In genomic region chr6:143618558-143618957, GRCm38 (mm10) we compare ENCODE assay signal across 21 mouse cellular contexts.
DNase-seq lines count a peak whose midpoint lies in the region; ATAC-seq lines count a peak whose summit lies in the region.
"Had no signal": no experiment of that assay in that cellular context is flagged by ENCODE, and none has a peak within 500 bp of the region (broad histone marks: within the 10 kb centered on the region; RNA-seq: fewer than 3 reads in every experiment).

No protein-coding gene starts in this region.

- DNase-seq in thymus, postnatal 0 days (ENCODE audit: low spot score) = peak; percentile 5
- no peak for DNase-seq in thymus, adult 18-20 months
- no peak for DNase-seq in ovary, postnatal 14 days (ENCODE audit: low spot score)
- DNase-seq in adrenal gland, postnatal 14 days = no peak
- DNase-seq: adrenal gland, postnatal 10 days; cerebellum, adult 18-20 months; cerebellum, adult 9-11 months; gastrocnemius, postnatal 10 days; heart, postnatal 4 days had no signal

- H3K27ac ChIP-seq in heart, embryonic 16.5 days (ENCODE audit: low read length) = no peak overlapping the region
- H3K27ac ChIP-seq in heart, embryonic 12.5 days (ENCODE audit: poor library complexity, severe bottlenecking) = no peak overlapping the region
- peak overlapping the region; percentile 65 for H3K27ac ChIP-seq in limb, embryonic 12.5 days
- H3K27ac ChIP-seq: embryonic facial prominence, embryonic 12.5 days; forebrain, embryonic 15.5 days; heart, embryonic 10.5 days; heart, embryonic 15.5 days; hindbrain, embryonic 12.5 days had no signal

- H3K27me3 ChIP-seq in heart, embryonic 16.5 days (ENCODE audit: control insufficient read depth, insufficient read depth, low read length) = no peaks in the 10 kb centered on the region
- H3K27me3 ChIP-seq in heart, embryonic 12.5 days (replicated peaks) = no peaks in the 10 kb centered on the region
- no peaks in the 10 kb centered on the region for H3K27me3 ChIP-seq in limb, embryonic 12.5 days
- H3K27me3 ChIP-seq: embryonic facial prominence, embryonic 12.5 days; forebrain, embryonic 15.5 days; heart, embryonic 15.5 days; hindbrain, embryonic 12.5 days had no signal

- H3K9ac ChIP-seq in heart, embryonic 16.5 days (ENCODE audit: low read length) = no peak overlapping the region
- H3K9ac ChIP-seq in heart, embryonic 12.5 days = no peak overlapping the region
- H3K9ac ChIP-seq in limb, embryonic 12.5 days (replicated peaks) = no peak overlapping the region
- H3K9ac ChIP-seq: embryonic facial prominence, embryonic 12.5 days; forebrain, embryonic 15.5 days; heart, embryonic 15.5 days; hindbrain, embryonic 12.5 days had no signal

- peak overlapping the region; percentile 27; the same call in 1 of the 2 replicates for H3K4me2 ChIP-seq in heart, embryonic 16.5 days (ENCODE audit: low read depth, low read length)
- H3K4me2 ChIP-seq in heart, embryonic 12.5 days = no peak overlapping the region
- H3K4me2 ChIP-seq in limb, embryonic 12.5 days = no peak overlapping the region
- H3K4me2 ChIP-seq: embryonic facial prominence, embryonic 12.5 days; forebrain, embryonic 15.5 days; heart, embryonic 15.5 days; hindbrain, embryonic 12.5 days had no signal

- 52% methylated on average over 10 of the region's 10 CpGs for WGBS in heart, embryonic 16.5 days
- 58% methylated on average over 10 of the region's 10 CpGs for WGBS in heart, embryonic 12.5 days
- WGBS in limb, embryonic 12.5 days = 22% methylated on average over 10 of the region's 10 CpGs

- H3K9me3 ChIP-seq in heart, embryonic 16.5 days (replicated peaks; ENCODE audit: control insufficient read depth, low read length) = no peaks in the 10 kb centered on the region
- no peaks in the 10 kb centered on the region for H3K9me3 ChIP-seq in heart, embryonic 12.5 days (replicated peaks)
- no peaks in the 10 kb centered on the region for H3K9me3 ChIP-seq in limb, embryonic 12.5 days
- H3K9me3 ChIP-seq: embryonic facial prominence, embryonic 12.5 days; forebrain, embryonic 15.5 days; heart, embryonic 10.5 days; heart, embryonic 15.5 days; hindbrain, embryonic 12.5 days had no signal

- H3K4me1 ChIP-seq in heart, embryonic 16.5 days (ENCODE audit: control insufficient read depth, insufficient read depth, low read length) = no peaks in the 10 kb centered on the region
- H3K4me1 ChIP-seq in heart, embryonic 12.5 days (replicated peaks) = no peaks in the 10 kb centered on the region
- peaks cover 31% of the 10 kb centered on the region for H3K4me1 ChIP-seq in limb, embryonic 12.5 days (replicated peaks)
- H3K4me1 ChIP-seq: embryonic facial prominence, embryonic 12.5 days; heart, embryonic 10.5 days; heart, embryonic 15.5 days had no signal

- H3K36me3 ChIP-seq in heart, embryonic 16.5 days (ENCODE audit: control insufficient read depth, insufficient read depth) = no peaks in the 10 kb centered on the region
- H3K36me3 ChIP-seq in heart, embryonic 12.5 days = no peaks in the 10 kb centered on the region
- no peaks in the 10 kb centered on the region for H3K36me3 ChIP-seq in limb, embryonic 12.5 days
- H3K36me3 ChIP-seq: embryonic facial prominence, embryonic 12.5 days; forebrain, embryonic 15.5 days; heart, embryonic 10.5 days; heart, embryonic 15.5 days; hindbrain, embryonic 12.5 days had no signal

- H3K4me3 ChIP-seq in heart, embryonic 16.5 days (ENCODE audit: low read length) = no peak overlapping the region
- H3K4me3 ChIP-seq in heart, embryonic 12.5 days = no peak overlapping the region
- no peak overlapping the region for H3K4me3 ChIP-seq in limb, embryonic 12.5 days (replicated peaks)
- H3K4me3 ChIP-seq: embryonic facial prominence, embryonic 12.5 days; forebrain, embryonic 15.5 days; heart, embryonic 10.5 days; heart, embryonic 15.5 days; hindbrain, embryonic 12.5 days had no signal

- no peak for ATAC-seq in heart, embryonic 16.5 days (replicated peaks; ENCODE audit: extremely low read depth, insufficient read depth, low FRiP score)
- no peak; the same call in 1 of the 2 replicates for ATAC-seq in heart, embryonic 12.5 days (ENCODE audit: insufficient number of reproducible peaks, low FRiP score)
- no peak for ATAC-seq in limb, embryonic 12.5 days (ENCODE audit: insufficient number of reproducible peaks, insufficient read depth, low FRiP score, low TSS enrichment, low read depth)
- ATAC-seq in megakaryocyte progenitor cell, adult 5-6 weeks (replicated peaks; ENCODE audit: poor library complexity) = peak; percentile 83
- ATAC-seq: forebrain, embryonic 15.5 days; hindbrain, embryonic 16.5 days; inflammation-experienced regulatory T-cells, adult 6 months; intestine, postnatal 0 days had no signal
